Mouse (Mus musculus) megakaryocyte, embryonic 14.5 days (primary cell): ENCODE data around the gene Ccdc130. TPM values are rescaled to one million over a fixed set of nuclear protein-coding genes. Genes with fewer than 3 reads are reported as not detected.
"Not testable (repeated sequence)": the region's sequence is repeated elsewhere in the genome, so short reads cannot be mapped to it uniquely, and the experiment has no call there.

ENCODE experiments used
- H3K27me3 ChIP-seq: replicated peaks from 2 replicates; pipeline ENCODE3; 2012; ENCODE audit warnings: inconsistent platforms
- H3K36me3 ChIP-seq: replicated peaks from 2 replicates; pipeline ENCODE3; 2012; ENCODE audit warnings: low read length, inconsistent platforms, mixed read lengths
- H3K4me1 ChIP-seq: 2 replicates; pipeline ENCODE4 v1.6.1; 2012; ENCODE audit warnings: inconsistent platforms
- H3K4me3 ChIP-seq: replicated peaks from 2 replicates; pipeline ENCODE3; 2012; ENCODE audit warnings: moderate library complexity, mild to moderate bottlenecking, inconsistent platforms
- H3K9me3 ChIP-seq: 2 replicates; pipeline ENCODE4 v1.6.1; 2012; ENCODE audit warnings: inconsistent platforms
- FLI1 ChIP-seq: IDR thresholded peaks from 2 replicates; pipeline ENCODE4 v1.6.1; 2012; ENCODE audit warnings: low read length, inconsistent platforms, mixed read lengths
- GATA1 ChIP-seq: IDR thresholded peaks from 3 replicates; pipeline ENCODE4 v1.6.1; 2012; ENCODE audit warnings: mixed read lengths, low read length, inconsistent platforms, borderline replicate concordance
- polyA plus RNA-seq: library from polyadenylated mRNA; stranded (reverse); fragments of >175 nt; gene quantifications from 2 replicates; pipeline ENCODE4 v1.2.3, GENCODE M21; 2012; ENCODE audit warnings: low replicate concordance; ENCODE audit not compliant: insufficient read depth

The Ccdc130 gene
- polyA plus RNA-seq = 4.8 and 20.9 TPM in 2 replicates

- H3K4me3 ChIP-seq = peak within 1 kb of the TSS; percentile 91
- TF ChIP-seq GATA1 = no peak
- no peak for TF ChIP-seq FLI1
- peaks cover 93% of the 10 kb centered on the region for H3K4me1 ChIP-seq
- H3K36me3 ChIP-seq = peaks cover 48% of the 10 kb centered on the region
- H3K9me3 ChIP-seq = no peaks in the 10 kb centered on the region
- H3K27me3 ChIP-seq = no peaks in the 10 kb centered on the region
Measured at GRCm38 (mm10) chr8:84269950-84270773, at the start of gene Ccdc130. Ccdc130 (minus strand) TSS chr8:84270380.

DNA sequence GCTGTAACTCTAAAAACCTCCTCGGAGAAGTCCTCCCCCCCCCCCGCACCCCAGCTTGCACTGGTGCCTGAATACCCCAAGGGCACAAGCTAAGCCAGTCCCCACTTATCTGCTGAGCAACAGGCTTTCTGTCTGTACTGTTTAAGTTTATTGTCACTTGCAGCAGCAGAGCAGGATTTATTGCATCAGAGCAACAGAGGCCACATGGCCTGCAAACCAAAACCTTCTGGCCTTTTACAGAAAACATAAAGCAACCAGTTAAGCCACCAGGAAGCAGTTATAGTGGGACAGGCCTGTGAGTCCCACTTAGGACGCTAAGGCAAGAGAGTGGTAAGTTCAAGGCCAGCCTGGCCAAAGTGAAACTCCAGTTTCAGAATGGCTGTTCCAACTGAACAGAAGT, 38.2 kb upstream of the Ccdc130 start:
- H3K4me3 ChIP-seq = no peak overlapping the region
- H3K36me3 ChIP-seq = no peaks in the 10 kb centered on the region
- peaks cover 15% of the 10 kb centered on the region for H3K27me3 ChIP-seq
- TF ChIP-seq GATA1 = no peak
- TF ChIP-seq FLI1 = no peak
- H3K4me1 ChIP-seq = no peaks in the 10 kb centered on the region
- peaks cover 9% of the 10 kb centered on the region for H3K9me3 ChIP-seq

DNA sequence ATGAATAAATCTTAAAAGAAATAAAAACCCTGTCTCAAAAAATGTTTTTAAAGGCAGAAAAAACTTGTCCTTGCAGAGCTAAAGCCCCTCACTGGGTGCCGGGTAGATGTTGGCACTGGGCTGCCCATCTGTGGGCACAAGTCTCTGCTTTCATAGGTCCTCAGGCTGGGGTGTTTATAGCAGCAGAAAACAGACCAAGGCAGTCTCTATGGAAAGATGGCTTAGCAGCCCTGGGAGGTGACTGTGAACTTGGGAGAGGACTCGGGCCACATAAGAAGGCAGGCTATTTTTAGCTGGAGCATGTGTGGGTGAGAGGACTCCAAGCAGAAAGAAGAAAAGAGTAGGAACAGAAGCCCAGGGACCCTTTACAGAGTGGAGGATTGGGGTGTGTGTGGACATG, 33.8 kb upstream of the Ccdc130 start:
- Histone ChIP-seq H3K27me3 (peaks cover 20% of the 10 kb centered on the region), H3K4me3 (no peak overlapping the region), H3K36me3 (no peaks in the 10 kb centered on the region), H3K9me3 (peaks cover 27% of the 10 kb centered on the region), H3K4me1 (no peaks in the 10 kb centered on the region)
- no peak for TF ChIP-seq FLI1
- TF ChIP-seq GATA1 = no peak

DNA sequence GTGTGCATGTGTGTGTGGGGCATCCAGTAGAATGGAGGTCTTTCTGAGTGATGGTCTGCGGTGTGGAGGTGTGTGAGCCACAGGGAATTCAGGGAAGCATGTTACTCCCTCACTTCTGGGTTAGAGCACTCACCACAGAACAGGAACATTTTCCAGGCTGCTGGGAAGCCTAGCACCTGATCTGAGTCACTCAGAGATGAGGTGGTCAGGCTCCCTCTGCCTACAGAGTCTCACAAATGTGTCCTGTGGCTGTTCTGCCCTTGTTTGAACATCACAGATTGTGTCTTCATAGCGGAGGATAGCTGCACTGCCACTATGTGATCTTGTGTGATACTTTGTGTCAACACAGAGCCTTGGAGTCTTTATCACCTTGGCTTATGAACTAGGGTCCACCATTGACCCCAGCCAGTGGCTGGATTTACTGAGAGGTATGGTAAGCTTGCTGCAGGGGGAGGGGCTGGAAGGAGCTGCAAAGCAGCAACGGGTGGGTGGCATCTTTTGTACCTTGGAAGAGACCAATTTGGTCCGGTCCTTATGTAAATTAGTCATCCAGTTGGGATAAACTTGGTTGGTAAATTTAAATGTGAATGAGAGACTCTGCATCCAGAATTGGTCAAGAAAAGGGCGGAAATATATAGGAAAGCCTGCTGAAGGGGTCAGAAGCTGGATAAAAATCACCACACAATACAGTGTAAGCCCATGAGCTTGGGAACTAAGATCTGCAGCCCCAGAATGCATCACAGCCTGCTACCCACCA, 27.0 kb upstream of the Ccdc130 start:
- Histone ChIP-seq H3K27me3 (peaks cover 37% of the 10 kb centered on the region), H3K4me3 (no peak overlapping the region), H3K9me3 (peaks cover 16% of the 10 kb centered on the region), H3K36me3 (no peaks in the 10 kb centered on the region), H3K4me1 (no peaks in the 10 kb centered on the region)
- TF ChIP-seq GATA1 (no peak), FLI1 (no peak)

DNA sequence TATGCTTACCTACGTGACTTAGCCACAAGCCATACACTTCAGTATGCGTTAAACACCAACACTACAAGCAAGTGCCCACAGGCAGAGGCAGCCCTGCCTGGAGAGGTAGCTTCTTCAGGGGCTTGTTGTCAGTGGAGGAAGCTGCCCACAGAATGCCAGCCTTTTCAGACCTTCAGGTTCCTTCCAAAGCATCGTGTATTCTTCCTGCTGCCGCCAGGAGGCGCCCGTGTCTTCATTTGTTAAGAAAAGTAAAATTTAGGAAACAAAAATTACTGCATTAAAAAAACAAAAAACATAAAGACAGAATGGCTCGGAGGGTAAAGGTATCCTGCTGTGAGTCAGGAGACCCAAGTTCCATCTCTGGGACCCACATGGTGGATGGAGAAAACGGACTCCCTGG, 21.5 kb upstream of the Ccdc130 start:
- H3K4me3 ChIP-seq = no peak overlapping the region
- peaks cover 18% of the 10 kb centered on the region for H3K27me3 ChIP-seq
- no peak for TF ChIP-seq FLI1
- no peak for TF ChIP-seq GATA1
- no peaks in the 10 kb centered on the region for H3K9me3 ChIP-seq
- no peaks in the 10 kb centered on the region for H3K36me3 ChIP-seq
- H3K4me1 ChIP-seq = peaks cover 12% of the 10 kb centered on the region

GRCm38 (mm10) chr8:84291086-84291485, 20.9 kb upstream of the Ccdc130 start:
- no peak overlapping the region for H3K4me3 ChIP-seq
- peaks cover 13% of the 10 kb centered on the region for H3K27me3 ChIP-seq
- no peaks in the 10 kb centered on the region for H3K9me3 ChIP-seq
- no peaks in the 10 kb centered on the region for H3K36me3 ChIP-seq
- TF ChIP-seq GATA1 = no peak
- TF ChIP-seq FLI1 = no peak
- peaks cover 12% of the 10 kb centered on the region for H3K4me1 ChIP-seq

- Histone ChIP-seq H3K4me3 (no peak overlapping the region), H3K9me3 (no peaks in the 10 kb centered on the region), H3K36me3 (no peaks in the 10 kb centered on the region), H3K27me3 (peaks cover 7% of the 10 kb centered on the region), H3K4me1 (peaks cover 30% of the 10 kb centered on the region)
- no peak for TF ChIP-seq FLI1
- TF ChIP-seq GATA1 = no peak
Measured at GRCm38 (mm10) chr8:84288892-84289291, 18.7 kb upstream of the Ccdc130 start.

DNA sequence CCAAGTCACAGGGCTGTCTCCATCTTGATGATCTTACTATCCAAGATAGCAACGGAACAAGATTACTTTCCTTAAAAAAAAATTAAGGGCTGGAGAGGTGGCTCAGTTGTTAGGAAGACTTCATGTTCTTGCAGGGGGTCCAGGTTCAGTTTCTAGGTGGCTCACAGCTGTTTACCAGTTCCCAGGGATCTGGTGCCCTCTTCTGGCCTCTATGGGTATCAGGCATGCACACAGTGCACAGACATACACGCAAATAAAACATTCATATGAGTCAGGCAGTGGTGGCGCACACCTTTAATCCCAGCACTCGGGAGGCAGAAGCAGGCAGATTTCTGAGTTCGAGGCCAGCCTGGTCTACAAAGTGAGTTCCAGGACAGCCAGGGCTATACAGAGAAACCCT, 15.5 kb upstream of the Ccdc130 start:
- Histone ChIP-seq H3K4me3 (peak overlapping the region; percentile 82), H3K4me1 (peaks cover 41% of the 10 kb centered on the region)
- H3K9me3 ChIP-seq, H3K36me3 ChIP-seq, H3K27me3 ChIP-seq: not testable (repeated sequence)

- peak overlapping the region; percentile 82 for H3K4me3 ChIP-seq
- no peaks in the 10 kb centered on the region for H3K36me3 ChIP-seq
- peaks cover 43% of the 10 kb centered on the region for H3K4me1 ChIP-seq
- H3K9me3 ChIP-seq = no peaks in the 10 kb centered on the region
- no peaks in the 10 kb centered on the region for H3K27me3 ChIP-seq
- TF ChIP-seq GATA1 (no peak), FLI1 (no peak)
Measured at GRCm38 (mm10) chr8:84284608-84285063, 14.5 kb upstream of the Ccdc130 start.

DNA sequence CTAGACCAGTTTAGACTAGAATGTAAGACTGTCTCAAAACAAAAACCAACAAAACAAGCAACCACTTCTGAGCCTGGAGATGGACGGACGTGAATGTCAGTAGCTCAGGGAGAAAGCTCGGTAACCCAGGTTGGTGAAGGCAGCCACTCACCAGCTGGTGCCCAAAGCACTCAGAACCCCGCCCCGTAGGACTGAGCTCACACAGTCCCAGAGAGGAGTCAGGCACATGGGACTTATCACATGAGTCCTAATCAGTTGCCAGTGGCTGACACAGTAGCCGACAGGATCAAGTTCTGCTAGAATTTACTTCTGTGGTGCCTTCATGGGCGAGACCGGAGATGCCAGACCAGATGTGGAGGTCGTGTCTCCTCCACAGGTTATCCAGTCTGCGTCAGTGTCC, 10.6 kb upstream of the Ccdc130 start:
- H3K4me1 ChIP-seq = peaks cover 62% of the 10 kb centered on the region
- H3K27me3 ChIP-seq = no peaks in the 10 kb centered on the region
- H3K4me3 ChIP-seq = no peak overlapping the region
- H3K9me3 ChIP-seq = no peaks in the 10 kb centered on the region
- no peaks in the 10 kb centered on the region for H3K36me3 ChIP-seq
- TF ChIP-seq FLI1 = no peak
- TF ChIP-seq GATA1 = no peak
